Mouse (Mus musculus): ENCODE results near the gene Ptprd. TPM values are rescaled to one million over a fixed set of nuclear protein-coding genes. Genes with fewer than 3 reads are reported as not detected.

Gene Ptprd
- polyA plus RNA-seq, 1 experiment from 2014 or later: 96.7 TPM

GRCm38 (mm10) chr4:77283423-77283822, 928.3 kb downstream of the Ptprd start:
- H3K27me3 ChIP-seq: no peaks in the 10 kb centered on the region
- H3K4me2 ChIP-seq: no peak overlapping the region
- no peak overlapping the region for H3K27ac ChIP-seq
- no peaks in the 10 kb centered on the region for H3K36me3 ChIP-seq
- no peak overlapping the region for H3K9ac ChIP-seq
- no peaks in the 10 kb centered on the region for H3K4me1 ChIP-seq (replicated peaks)
- WGBS: 95% methylated on average over 1 of the region's 1 CpGs
- no peak overlapping the region for H3K4me3 ChIP-seq
- ATAC-seq (ENCODE audit: low FRiP score): no peak
- H3K9me3 ChIP-seq: no peaks in the 10 kb centered on the region

DNA sequence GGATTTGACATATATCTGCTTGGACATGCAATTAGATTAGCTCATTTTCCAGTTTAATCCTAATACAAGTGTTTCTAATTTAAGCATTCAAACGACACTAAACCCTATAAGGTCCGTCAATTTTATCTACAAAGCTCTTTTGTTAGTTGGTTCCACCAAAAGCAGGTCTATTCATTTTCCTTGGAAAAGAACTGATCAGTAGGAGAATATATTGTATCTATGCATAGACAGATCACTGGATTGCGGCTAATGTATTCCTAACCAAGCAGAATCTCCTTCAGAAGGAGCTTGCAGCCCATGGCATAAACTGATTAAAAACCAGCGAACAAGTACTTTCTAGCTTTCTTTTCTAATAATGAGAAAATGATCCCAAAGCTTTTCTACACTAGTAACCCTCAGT, 933.8 kb downstream of the Ptprd start:
- ATAC-seq (ENCODE audit: low FRiP score): no peak
- 44% methylated on average over 4 of the region's 4 CpGs for WGBS
- no peak overlapping the region for H3K4me2 ChIP-seq

DNA sequence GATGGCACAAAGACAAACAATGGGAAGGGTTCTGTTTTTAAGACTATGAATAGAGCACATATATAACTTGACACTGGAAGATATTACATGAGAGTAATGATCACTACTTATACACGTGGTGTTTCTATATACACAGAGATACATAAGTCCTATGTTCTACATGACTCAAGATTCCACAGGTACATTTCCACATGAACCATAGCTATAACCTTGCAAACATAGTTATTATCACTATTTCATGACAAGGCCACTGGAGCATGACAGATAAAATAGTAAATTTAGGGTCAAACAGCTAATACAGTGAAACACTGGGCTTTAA, 951.8 kb downstream of the Ptprd start:
- Histone ChIP-seq H3K9me3 (no peaks in the 10 kb centered on the region), H3K27ac (no peak overlapping the region), H3K9ac (no peak overlapping the region), H3K4me3 (no peak overlapping the region), H3K36me3 (no peaks in the 10 kb centered on the region), H3K4me2 (no peak overlapping the region), H3K27me3 (no peaks in the 10 kb centered on the region), H3K4me1 (replicated peaks) (peaks cover 4% of the 10 kb centered on the region; the same call in 1 of the 2 replicates)
- 70% methylated on average over 1 of the region's 1 CpGs for WGBS
- ATAC-seq (ENCODE audit: low FRiP score): peak; percentile 68; the same call in 1 of the 2 replicates

More for the DNA sequence above, 933.8 kb downstream of the Ptprd start:
- Histone ChIP-seq H3K27ac (no peak overlapping the region), H3K27me3 (no peaks in the 10 kb centered on the region), H3K36me3 (no peaks in the 10 kb centered on the region), H3K9me3 (no peaks in the 10 kb centered on the region), H3K4me3 (no peak overlapping the region), H3K4me1 (replicated peaks) (no peaks in the 10 kb centered on the region), H3K9ac (no peak overlapping the region)

DNA sequence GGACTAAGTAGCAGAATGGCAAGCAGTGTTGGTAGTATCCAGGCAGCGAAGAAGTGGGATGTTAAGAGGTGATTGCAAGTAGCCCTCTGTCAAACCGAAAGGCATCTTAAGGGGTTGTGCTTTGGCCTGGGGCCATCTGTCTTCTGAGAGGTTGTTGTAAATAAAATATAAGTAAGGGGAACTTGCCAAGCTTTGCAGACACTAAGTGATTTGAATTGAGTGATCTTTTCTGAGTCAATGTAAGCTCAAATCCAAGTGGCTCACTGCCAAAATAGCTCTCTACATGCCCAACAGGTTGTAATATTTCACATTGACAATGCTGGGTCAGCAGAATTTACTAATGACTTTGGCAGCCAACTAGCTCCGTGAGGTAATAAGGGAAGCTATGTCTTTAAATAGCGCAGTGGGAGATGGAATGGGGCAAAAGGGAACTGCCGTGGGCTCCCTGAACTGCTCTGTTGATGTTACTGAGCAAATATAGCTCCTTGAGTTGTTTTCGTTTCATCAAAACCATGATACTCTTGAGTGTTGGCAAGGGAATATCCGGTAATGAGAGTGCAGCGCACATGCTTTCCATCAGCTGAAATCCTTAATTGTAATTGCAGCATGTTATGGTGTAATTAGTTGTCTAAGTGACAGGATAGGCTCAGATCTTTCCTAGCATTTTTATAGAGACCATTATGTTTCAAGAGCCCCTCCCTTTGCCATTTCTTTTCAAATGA, 952.4 kb downstream of the Ptprd start:
- peak; percentile 68 for ATAC-seq (ENCODE audit: low FRiP score)
- no peak overlapping the region for H3K4me2 ChIP-seq
- H3K9ac ChIP-seq: no peak overlapping the region
- H3K4me3 ChIP-seq: no peak overlapping the region
- no peaks in the 10 kb centered on the region for H3K9me3 ChIP-seq
- WGBS: 55% methylated on average over 8 of the region's 8 CpGs
- no peaks in the 10 kb centered on the region for H3K27me3 ChIP-seq
- H3K4me1 ChIP-seq (replicated peaks): peaks cover 4% of the 10 kb centered on the region; the same call in 1 of the 2 replicates
- no peaks in the 10 kb centered on the region for H3K36me3 ChIP-seq
- H3K27ac ChIP-seq: no peak overlapping the region

DNA sequence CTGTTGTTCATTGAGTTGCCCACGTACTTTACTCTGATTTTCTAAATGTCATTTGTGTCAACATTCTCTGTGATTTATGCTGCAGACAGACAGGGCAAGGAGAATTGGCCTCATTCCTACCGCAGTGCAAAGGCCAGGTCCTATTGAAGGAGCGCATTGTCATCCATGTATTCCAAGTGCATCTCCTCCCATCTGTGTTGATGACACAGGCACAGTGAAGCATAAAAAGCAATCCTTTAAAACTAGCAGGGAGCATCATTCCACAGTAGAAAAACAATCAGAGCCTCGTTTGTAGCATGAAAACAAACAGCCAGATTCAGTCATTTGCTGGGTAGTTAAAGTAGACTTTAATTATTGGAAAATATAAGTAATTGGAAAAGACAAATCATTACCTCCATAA, 960.6 kb downstream of the Ptprd start:
- H3K27ac ChIP-seq: no peak overlapping the region
- H3K9ac ChIP-seq: no peak overlapping the region
- no peak for ATAC-seq (ENCODE audit: low FRiP score)
- no peak overlapping the region for H3K4me3 ChIP-seq
- no peaks in the 10 kb centered on the region for H3K36me3 ChIP-seq
- H3K4me2 ChIP-seq: no peak overlapping the region
- WGBS: 55% methylated on average over 4 of the region's 4 CpGs
- no peaks in the 10 kb centered on the region for H3K9me3 ChIP-seq
- H3K27me3 ChIP-seq: no peaks in the 10 kb centered on the region
- H3K4me1 ChIP-seq (replicated peaks): 0 out of 2 replicates have a peak, but pooled peaks cover 4% of the 10 kb centered on the region

DNA sequence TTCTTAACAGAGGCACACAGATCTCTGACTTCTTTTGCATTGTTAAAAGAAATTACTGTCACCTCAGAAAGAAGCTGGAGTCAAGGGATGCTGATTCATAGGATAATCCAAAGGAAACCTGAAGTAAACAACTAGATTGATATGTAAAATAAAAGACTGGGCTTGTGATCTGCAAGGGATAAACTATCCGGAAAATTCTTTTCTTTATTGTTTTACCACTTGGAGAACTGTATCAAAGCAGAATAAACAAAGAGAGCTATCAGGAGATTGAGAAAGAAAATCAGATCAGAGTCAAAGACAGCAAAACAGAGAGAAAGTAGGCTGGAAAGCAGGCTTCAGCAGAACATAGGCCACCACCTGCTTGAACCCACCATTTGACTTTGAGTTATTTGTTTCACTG, 962.0 kb downstream of the Ptprd start:
- no peak for ATAC-seq (ENCODE audit: low FRiP score)

DNA sequence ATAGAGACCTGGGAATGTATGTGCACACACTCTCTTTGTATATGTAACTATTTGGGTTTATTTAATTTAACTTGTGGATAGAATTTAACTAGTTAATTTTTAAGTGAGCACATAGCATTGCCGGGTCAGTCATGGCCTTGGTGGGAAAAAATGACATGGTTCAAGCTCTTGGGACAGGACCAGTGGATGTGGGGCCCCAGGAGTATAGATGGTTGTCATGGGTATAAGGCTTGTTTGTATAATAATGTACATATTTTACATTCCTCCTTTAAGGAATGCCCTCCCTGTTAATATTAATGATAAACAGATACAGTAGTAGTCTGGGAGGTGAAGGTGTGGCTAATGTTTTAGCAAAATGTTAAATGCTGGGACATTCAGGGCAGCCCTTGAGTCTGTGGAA, 962.8 kb downstream of the Ptprd start:
- Histone ChIP-seq H3K4me1 (replicated peaks) (0 out of 2 replicates have a peak, but pooled peaks cover 4% of the 10 kb centered on the region), H3K36me3 (no peaks in the 10 kb centered on the region), H3K9me3 (no peaks in the 10 kb centered on the region), H3K4me2 (no peak overlapping the region), H3K4me3 (no peak overlapping the region), H3K27me3 (no peaks in the 10 kb centered on the region), H3K27ac (no peak overlapping the region), H3K9ac (no peak overlapping the region)
- no peak for ATAC-seq (ENCODE audit: low FRiP score)
- 95% methylated on average over 1 of the region's 1 CpGs for WGBS

More for the DNA sequence above, 962.0 kb downstream of the Ptprd start:
- no peak overlapping the region for H3K9ac ChIP-seq
- H3K27ac ChIP-seq: no peak overlapping the region
- H3K4me1 ChIP-seq (replicated peaks): 0 out of 2 replicates have a peak, but pooled peaks cover 4% of the 10 kb centered on the region
- 24% methylated on average over 1 of the region's 1 CpGs for WGBS
- H3K4me2 ChIP-seq: no peak overlapping the region
- H3K27me3 ChIP-seq: no peaks in the 10 kb centered on the region
- no peaks in the 10 kb centered on the region for H3K36me3 ChIP-seq
- no peak overlapping the region for H3K4me3 ChIP-seq
- H3K9me3 ChIP-seq: no peaks in the 10 kb centered on the region

GRCm38 (mm10) chr4:77241852-77242455, 969.8 kb downstream of the Ptprd start:
- Histone ChIP-seq H3K4me2 (no peak overlapping the region), H3K36me3 (no peaks in the 10 kb centered on the region)
- 68% methylated on average over 6 of the region's 6 CpGs for WGBS

GRCm38 (mm10) chr4:77238144-77238543, 973.6 kb downstream of the Ptprd start:
- H3K36me3 ChIP-seq: no peaks in the 10 kb centered on the region
- no peaks in the 10 kb centered on the region for H3K27me3 ChIP-seq
- WGBS: 63% methylated on average over 1 of the region's 1 CpGs
- no peaks in the 10 kb centered on the region for H3K9me3 ChIP-seq
- H3K4me1 ChIP-seq (replicated peaks): no peaks in the 10 kb centered on the region
- H3K27ac ChIP-seq: no peak overlapping the region
- no peak overlapping the region for H3K9ac ChIP-seq
- no peak for ATAC-seq (ENCODE audit: low FRiP score)
- no peak overlapping the region for H3K4me3 ChIP-seq
- H3K4me2 ChIP-seq: no peak overlapping the region

More at GRCm38 (mm10) chr4:77241852-77242455, 969.8 kb downstream of the Ptprd start:
- H3K4me3 ChIP-seq: no peak overlapping the region
- H3K27me3 ChIP-seq: no peaks in the 10 kb centered on the region
- ATAC-seq (ENCODE audit: low FRiP score): no peak
- no peak overlapping the region for H3K9ac ChIP-seq
- H3K4me1 ChIP-seq (replicated peaks): no peaks in the 10 kb centered on the region
- H3K9me3 ChIP-seq: no peaks in the 10 kb centered on the region
- H3K27ac ChIP-seq: no peak overlapping the region

- WGBS: 77% methylated on average over 2 of the region's 2 CpGs
- Histone ChIP-seq H3K36me3 (no peaks in the 10 kb centered on the region), H3K27ac (no peak overlapping the region), H3K4me2 (no peak overlapping the region), H3K4me3 (no peak overlapping the region), H3K9ac (no peak overlapping the region), H3K9me3 (no peaks in the 10 kb centered on the region), H3K27me3 (no peaks in the 10 kb centered on the region), H3K4me1 (replicated peaks) (no peaks in the 10 kb centered on the region)
- no peak for ATAC-seq (ENCODE audit: low FRiP score)
These were observed 978.5 kb downstream of the Ptprd start for GRCm38 (mm10) chr4:77233243-77233642.

DNA sequence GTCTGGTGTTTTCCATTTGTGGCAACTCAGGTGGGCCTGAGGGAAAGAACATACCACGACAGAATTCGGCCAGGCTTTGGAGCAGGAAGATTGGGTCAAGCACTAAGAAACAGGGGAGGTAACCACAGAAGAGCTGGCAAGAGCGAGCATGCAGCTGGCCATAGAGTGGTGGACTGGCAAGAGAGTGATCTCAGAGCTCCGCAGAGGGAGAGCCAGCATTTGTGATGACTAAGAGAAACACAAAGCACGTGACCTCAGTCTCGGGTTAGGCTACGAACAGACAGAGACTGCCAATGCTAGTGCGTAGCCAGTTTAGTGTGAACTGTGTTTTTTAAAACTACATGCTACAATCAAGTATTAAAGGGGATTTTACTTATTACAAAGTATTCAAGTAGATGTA, 1042.9 kb downstream of the Ptprd start:
- H3K27me3 ChIP-seq: no peaks in the 10 kb centered on the region
- H3K27ac ChIP-seq: no peak overlapping the region
- H3K4me3 ChIP-seq: no peak overlapping the region
- no peak overlapping the region for H3K9ac ChIP-seq
- ATAC-seq (ENCODE audit: low FRiP score): no peak
- H3K4me2 ChIP-seq: no peak overlapping the region
- WGBS: 83% methylated on average over 8 of the region's 8 CpGs
- H3K36me3 ChIP-seq: no peaks in the 10 kb centered on the region
- H3K4me1 ChIP-seq (replicated peaks): no peaks in the 10 kb centered on the region
- H3K9me3 ChIP-seq: no peaks in the 10 kb centered on the region

- Histone ChIP-seq H3K36me3 (no peaks in the 10 kb centered on the region), H3K9me3 (no peaks in the 10 kb centered on the region), H3K4me2 (no peak overlapping the region), H3K27me3 (no peaks in the 10 kb centered on the region), H3K27ac (no peak overlapping the region), H3K4me1 (replicated peaks) (no peaks in the 10 kb centered on the region), H3K9ac (no peak overlapping the region), H3K4me3 (no peak overlapping the region)
- ATAC-seq (ENCODE audit: low FRiP score): no peak
- WGBS: 82% methylated on average over 3 of the region's 3 CpGs
These were observed 1054.2 kb downstream of the Ptprd start for GRCm38 (mm10) chr4:77157601-77158000.

DNA sequence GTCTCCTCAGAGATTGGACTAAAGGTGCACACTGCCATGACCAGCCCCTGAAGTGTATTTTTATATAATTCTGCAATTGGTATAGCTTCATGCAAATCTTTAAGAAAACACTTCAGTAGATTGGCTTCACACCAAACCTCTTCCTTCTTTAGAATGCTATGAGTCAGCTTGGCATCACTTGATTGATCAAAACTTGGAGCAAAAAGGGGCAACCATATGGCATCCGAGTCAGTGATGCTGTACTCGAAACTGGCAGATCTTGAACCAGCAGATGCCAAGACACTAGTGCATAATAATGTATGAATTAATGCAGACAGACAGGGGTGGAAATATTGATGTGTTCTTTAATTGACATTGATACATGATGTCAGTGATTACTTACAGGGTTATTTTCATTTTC, 1056.2 kb downstream of the Ptprd start:
- ATAC-seq (ENCODE audit: low FRiP score): peak; percentile 59; the same call in 1 of the 2 replicates
- Histone ChIP-seq H3K36me3 (no peaks in the 10 kb centered on the region), H3K4me2 (no peak overlapping the region), H3K9me3 (no peaks in the 10 kb centered on the region), H3K27me3 (no peaks in the 10 kb centered on the region), H3K27ac (no peak overlapping the region), H3K4me1 (replicated peaks) (no peaks in the 10 kb centered on the region), H3K4me3 (no peak overlapping the region), H3K9ac (no peak overlapping the region)
- 64% methylated on average over 2 of the region's 2 CpGs for WGBS

All from hindbrain, embryonic 13.5 days (tissue).